Mouse (Mus musculus): ENCODE results near the gene Slc39a10. TPM values are rescaled to one million over a fixed set of nuclear protein-coding genes. Genes with fewer than 3 reads are reported as not detected.
A peak's percentile ranks its signal among the peaks of the same experiment; 100 is the strongest.
"Not testable (repeated sequence)": the region's sequence is repeated elsewhere in the genome, so short reads cannot be mapped to it uniquely, and the experiment has no call there.

Slc39a10 gene
- polyA plus RNA-seq, 1 experiment from 2014 or later: 82.1 TPM

- H3K9me3 ChIP-seq (ENCODE audit: control insufficient read depth, low read length): no peaks in the 10 kb centered on the region
- ATAC-seq (ENCODE audit: low read depth): no peak
- no peak overlapping the region for H3K4me2 ChIP-seq (ENCODE audit: low read depth, low read length)
- H3K27ac ChIP-seq (ENCODE audit: low read depth, low read length): no peak overlapping the region
- no peaks in the 10 kb centered on the region for H3K36me3 ChIP-seq (ENCODE audit: control insufficient read depth, insufficient read depth, low read length)
- WGBS: 73% methylated on average over 4 of the region's 4 CpGs
- H3K4me1 ChIP-seq (ENCODE audit: control insufficient read depth, insufficient read depth, low read length): 0 out of 2 replicates have a peak, but pooled peaks cover 5% of the 10 kb centered on the region
- no peaks in the 10 kb centered on the region for H3K27me3 ChIP-seq (ENCODE audit: control insufficient read depth, insufficient read depth, low read length)
- no peak overlapping the region for H3K4me3 ChIP-seq (ENCODE audit: low read depth, low read length)
- no peak overlapping the region for H3K9ac ChIP-seq (replicated peaks; ENCODE audit: low read depth, low read length)
Observed at GRCm38 (mm10) chr1:46843406-46843805, 49.2 kb downstream of the Slc39a10 start.

GRCm38 (mm10) chr1:46831927-46832326, 60.7 kb downstream of the Slc39a10 start:
- 93% methylated on average over 5 of the region's 5 CpGs for WGBS
- Histone ChIP-seq H3K36me3 (ENCODE audit: control insufficient read depth, insufficient read depth, low read length) (peaks cover 7% of the 10 kb centered on the region; the same call in 1 of the 2 replicates), H3K9me3 (ENCODE audit: control insufficient read depth, low read length) (no peaks in the 10 kb centered on the region), H3K4me1 (ENCODE audit: control insufficient read depth, insufficient read depth, low read length) (no peaks in the 10 kb centered on the region), H3K27me3 (ENCODE audit: control insufficient read depth, insufficient read depth, low read length) (no peaks in the 10 kb centered on the region), H3K27ac (ENCODE audit: low read depth, low read length) (no peak overlapping the region), H3K9ac (replicated peaks; ENCODE audit: low read depth, low read length) (no peak overlapping the region), H3K4me3 (ENCODE audit: low read depth, low read length) (no peak overlapping the region), H3K4me2 (ENCODE audit: low read depth, low read length) (no peak overlapping the region)
- no peak for ATAC-seq (ENCODE audit: low read depth)

GRCm38 (mm10) chr1:46830066-46830843, 62.4 kb downstream of the Slc39a10 start:
- no peaks in the 10 kb centered on the region for H3K27me3 ChIP-seq (ENCODE audit: control insufficient read depth, insufficient read depth, low read length)
- no peak overlapping the region for H3K9ac ChIP-seq (replicated peaks; ENCODE audit: low read depth, low read length)
- H3K4me2 ChIP-seq (ENCODE audit: low read depth, low read length): no peak overlapping the region
- peak; percentile 85 for ATAC-seq (ENCODE audit: low read depth)
- peaks cover 5% of the 10 kb centered on the region; the same call in 1 of the 2 replicates for H3K36me3 ChIP-seq (ENCODE audit: control insufficient read depth, insufficient read depth, low read length)
- no peaks in the 10 kb centered on the region for H3K4me1 ChIP-seq (ENCODE audit: control insufficient read depth, insufficient read depth, low read length)
- H3K4me3 ChIP-seq (ENCODE audit: low read depth, low read length): no peak overlapping the region
- WGBS: 43% methylated on average over 2 of the region's 2 CpGs
- no peak overlapping the region for H3K27ac ChIP-seq (ENCODE audit: low read depth, low read length)
- no peaks in the 10 kb centered on the region for H3K9me3 ChIP-seq (ENCODE audit: control insufficient read depth, low read length)

GRCm38 (mm10) chr1:46822256-46822972, 70.2 kb downstream of the Slc39a10 start:
- Histone ChIP-seq H3K4me2 (ENCODE audit: low read depth, low read length) (no peak overlapping the region), H3K9ac (replicated peaks; ENCODE audit: low read depth, low read length) (no peak overlapping the region), H3K4me3 (ENCODE audit: low read depth, low read length) (no peak overlapping the region), H3K27ac (ENCODE audit: low read depth, low read length) (no peak overlapping the region), H3K36me3 (ENCODE audit: control insufficient read depth, insufficient read depth, low read length) (peaks cover 22% of the 10 kb centered on the region), H3K4me1 (ENCODE audit: control insufficient read depth, insufficient read depth, low read length) (no peaks in the 10 kb centered on the region), H3K27me3 (ENCODE audit: control insufficient read depth, insufficient read depth, low read length) (no peaks in the 10 kb centered on the region), H3K9me3 (ENCODE audit: control insufficient read depth, low read length) (no peaks in the 10 kb centered on the region)
- 92% methylated on average over 4 of the region's 4 CpGs for WGBS
- no peak for ATAC-seq (ENCODE audit: low read depth)

- 88% methylated on average over 5 of the region's 5 CpGs for WGBS
- no peak overlapping the region for H3K27ac ChIP-seq (ENCODE audit: low read depth, low read length)
- peaks cover 15% of the 10 kb centered on the region for H3K36me3 ChIP-seq (ENCODE audit: control insufficient read depth, insufficient read depth, low read length)
- H3K4me3 ChIP-seq (ENCODE audit: low read depth, low read length): no peak overlapping the region
- no peaks in the 10 kb centered on the region for H3K9me3 ChIP-seq (ENCODE audit: control insufficient read depth, low read length)
- H3K4me1 ChIP-seq (ENCODE audit: control insufficient read depth, insufficient read depth, low read length): no peaks in the 10 kb centered on the region
- H3K4me2 ChIP-seq (ENCODE audit: low read depth, low read length): no peak overlapping the region
- H3K9ac ChIP-seq (replicated peaks; ENCODE audit: low read depth, low read length): no peak overlapping the region
- no peaks in the 10 kb centered on the region for H3K27me3 ChIP-seq (ENCODE audit: control insufficient read depth, insufficient read depth, low read length)
- no peak for ATAC-seq (ENCODE audit: low read depth)
Observed at GRCm38 (mm10) chr1:46817934-46818333, 74.7 kb downstream of the Slc39a10 start.

GRCm38 (mm10) chr1:46808630-46809029, 84.0 kb downstream of the Slc39a10 start:
- H3K36me3 ChIP-seq (ENCODE audit: control insufficient read depth, insufficient read depth, low read length); H3K9me3 ChIP-seq (ENCODE audit: control insufficient read depth, low read length); H3K27ac ChIP-seq (ENCODE audit: low read depth, low read length); H3K27me3 ChIP-seq (ENCODE audit: control insufficient read depth, insufficient read depth, low read length); H3K4me2 ChIP-seq (ENCODE audit: low read depth, low read length); H3K4me3 ChIP-seq (ENCODE audit: low read depth, low read length); H3K4me1 ChIP-seq (ENCODE audit: control insufficient read depth, insufficient read depth, low read length); H3K9ac ChIP-seq (replicated peaks; ENCODE audit: low read depth, low read length); ATAC-seq (ENCODE audit: low read depth): not testable (repeated sequence)
- WGBS: 90% methylated on average over 4 of the region's 4 CpGs

GRCm38 (mm10) chr1:46805074-46805473, 87.6 kb downstream of the Slc39a10 start:
- Histone ChIP-seq H3K9ac (replicated peaks; ENCODE audit: low read depth, low read length) (no peak overlapping the region), H3K4me3 (ENCODE audit: low read depth, low read length) (no peak overlapping the region), H3K36me3 (ENCODE audit: control insufficient read depth, insufficient read depth, low read length) (no peaks in the 10 kb centered on the region), H3K27ac (ENCODE audit: low read depth, low read length) (no peak overlapping the region), H3K9me3 (ENCODE audit: control insufficient read depth, low read length) (no peaks in the 10 kb centered on the region), H3K4me1 (ENCODE audit: control insufficient read depth, insufficient read depth, low read length) (no peaks in the 10 kb centered on the region), H3K4me2 (ENCODE audit: low read depth, low read length) (no peak overlapping the region), H3K27me3 (ENCODE audit: control insufficient read depth, insufficient read depth, low read length) (no peaks in the 10 kb centered on the region)
- peak; percentile 28; the same call in 1 of the 2 replicates for ATAC-seq (ENCODE audit: low read depth)
- 95% methylated on average over 1 of the region's 1 CpGs for WGBS

GRCm38 (mm10) chr1:46782227-46782626, 110.4 kb downstream of the Slc39a10 start:
- not testable (repeated sequence) for H3K36me3 ChIP-seq (ENCODE audit: control insufficient read depth, insufficient read depth, low read length); H3K27ac ChIP-seq (ENCODE audit: low read depth, low read length); H3K9ac ChIP-seq (replicated peaks; ENCODE audit: low read depth, low read length); H3K27me3 ChIP-seq (ENCODE audit: control insufficient read depth, insufficient read depth, low read length); H3K4me3 ChIP-seq (ENCODE audit: low read depth, low read length); ATAC-seq (ENCODE audit: low read depth); H3K4me1 ChIP-seq (ENCODE audit: control insufficient read depth, insufficient read depth, low read length); H3K4me2 ChIP-seq (ENCODE audit: low read depth, low read length); H3K9me3 ChIP-seq (ENCODE audit: control insufficient read depth, low read length)
- WGBS: 89% methylated on average over 4 of the region's 4 CpGs

GRCm38 (mm10) chr1:46770077-46770695, 122.5 kb downstream of the Slc39a10 start:
- not testable (repeated sequence) for H3K27me3 ChIP-seq (ENCODE audit: control insufficient read depth, insufficient read depth, low read length); H3K27ac ChIP-seq (ENCODE audit: low read depth, low read length); H3K9me3 ChIP-seq (ENCODE audit: control insufficient read depth, low read length); H3K4me1 ChIP-seq (ENCODE audit: control insufficient read depth, insufficient read depth, low read length); H3K36me3 ChIP-seq (ENCODE audit: control insufficient read depth, insufficient read depth, low read length); H3K4me3 ChIP-seq (ENCODE audit: low read depth, low read length); H3K4me2 ChIP-seq (ENCODE audit: low read depth, low read length); H3K9ac ChIP-seq (replicated peaks; ENCODE audit: low read depth, low read length)
- ATAC-seq (ENCODE audit: low read depth): peak; percentile 77
- WGBS: 74% methylated on average over 7 of the region's 7 CpGs

Measured in neural tube, embryonic 14.5 days (tissue).